Mouse (Mus musculus): ENCODE data around the gene Rgs13. TPM values are rescaled to one million over a fixed set of nuclear protein-coding genes. Genes with fewer than 3 reads are reported as not detected.

The Rgs13 gene
- polyA plus RNA-seq, 1 experiment, result 0.12 TPM

GRCm38 (mm10) chr1:144139847-144140246, 37.3 kb downstream of the Rgs13 start:
- TF ChIP-seq POLR2A (IDR thresholded peaks at IDR 0.05; ENCODE audit: control insufficient read depth, extremely low read depth, insufficient read depth, low read length, poor library complexity) (no peak), CTCF (IDR thresholded peaks at IDR 0.05; ENCODE audit: borderline replicate concordance, control insufficient read depth, extremely low read depth, insufficient read depth, low read length, poor library complexity) (no peak)
- DNase-seq, result no peak
- Histone ChIP-seq H3K4me3 (ENCODE audit: control insufficient read depth, insufficient read depth, low read length) (no peak overlapping the region), H3K36me3 (ENCODE audit: control insufficient read depth, insufficient read depth, low read length) (no peaks in the 10 kb centered on the region), H3K27ac (ENCODE audit: control insufficient read depth, insufficient read depth, low read length) (no peak overlapping the region), H3K27me3 (ENCODE audit: control insufficient read depth, insufficient read depth, low read length) (no peaks in the 10 kb centered on the region), H3K4me1 (replicated peaks; ENCODE audit: control insufficient read depth, insufficient read depth, low read length) (no peaks in the 10 kb centered on the region)
- WGBS, result 75% methylated on average over 1 of the region's 1 CpGs

GRCm38 (mm10) chr1:144127965-144128364, 49.2 kb downstream of the Rgs13 start:
- WGBS, result 91% methylated on average over 7 of the region's 7 CpGs
- Histone ChIP-seq H3K36me3 (ENCODE audit: control insufficient read depth, insufficient read depth, low read length) (no peaks in the 10 kb centered on the region), H3K4me3 (ENCODE audit: control insufficient read depth, insufficient read depth, low read length) (no peak overlapping the region), H3K27me3 (ENCODE audit: control insufficient read depth, insufficient read depth, low read length) (no peaks in the 10 kb centered on the region), H3K4me1 (replicated peaks; ENCODE audit: control insufficient read depth, insufficient read depth, low read length) (no peaks in the 10 kb centered on the region), H3K27ac (ENCODE audit: control insufficient read depth, insufficient read depth, low read length) (no peak overlapping the region)
- TF ChIP-seq CTCF (IDR thresholded peaks at IDR 0.05; ENCODE audit: borderline replicate concordance, control insufficient read depth, extremely low read depth, insufficient read depth, low read length, poor library complexity) (no peak), POLR2A (IDR thresholded peaks at IDR 0.05; ENCODE audit: control insufficient read depth, extremely low read depth, insufficient read depth, low read length, poor library complexity) (no peak)
- DNase-seq, result no peak

GRCm38 (mm10) chr1:144120042-144120441, 57.1 kb downstream of the Rgs13 start:
- no peak overlapping the region for H3K4me3 ChIP-seq (ENCODE audit: control insufficient read depth, insufficient read depth, low read length)
- DNase-seq, result no peak
- TF ChIP-seq CTCF (IDR thresholded peaks at IDR 0.05; ENCODE audit: borderline replicate concordance, control insufficient read depth, extremely low read depth, insufficient read depth, low read length, poor library complexity) (no peak), POLR2A (IDR thresholded peaks at IDR 0.05; ENCODE audit: control insufficient read depth, extremely low read depth, insufficient read depth, low read length, poor library complexity) (no peak)
- H3K27ac ChIP-seq (ENCODE audit: control insufficient read depth, insufficient read depth, low read length), result no peak overlapping the region
- H3K27me3 ChIP-seq (ENCODE audit: control insufficient read depth, insufficient read depth, low read length), result no peaks in the 10 kb centered on the region
- H3K36me3 ChIP-seq (ENCODE audit: control insufficient read depth, insufficient read depth, low read length), result no peaks in the 10 kb centered on the region
- H3K4me1 ChIP-seq (replicated peaks; ENCODE audit: control insufficient read depth, insufficient read depth, low read length), result no peaks in the 10 kb centered on the region
- WGBS, result 92% methylated on average over 4 of the region's 4 CpGs

DNA sequence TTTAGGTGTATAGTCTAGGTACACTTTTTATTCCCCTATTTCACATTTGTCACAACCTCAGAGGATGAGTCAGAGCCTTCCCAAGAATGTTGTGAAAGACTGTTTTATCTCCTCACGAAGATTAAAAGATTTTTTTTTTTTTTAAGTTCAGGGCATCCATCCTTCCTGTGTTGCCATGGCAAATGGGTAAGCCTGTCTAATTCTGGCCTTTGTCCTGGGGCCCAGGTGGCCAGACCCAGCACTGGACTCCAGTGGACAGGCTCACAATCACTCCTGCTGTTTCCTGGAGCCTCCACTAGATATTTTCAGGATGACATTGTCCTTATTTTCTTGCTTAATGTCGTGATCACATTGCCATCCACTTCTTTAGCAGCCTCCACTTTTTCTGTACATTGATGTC, 57.7 kb downstream of the Rgs13 start:
- no peak for TF ChIP-seq CTCF (IDR thresholded peaks at IDR 0.05; ENCODE audit: borderline replicate concordance, control insufficient read depth, extremely low read depth, insufficient read depth, low read length, poor library complexity)
- no peak for TF ChIP-seq POLR2A (IDR thresholded peaks at IDR 0.05; ENCODE audit: control insufficient read depth, extremely low read depth, insufficient read depth, low read length, poor library complexity)
- no peak for DNase-seq
- Histone ChIP-seq H3K36me3 (ENCODE audit: control insufficient read depth, insufficient read depth, low read length) (no peaks in the 10 kb centered on the region), H3K4me3 (ENCODE audit: control insufficient read depth, insufficient read depth, low read length) (no peak overlapping the region), H3K27ac (ENCODE audit: control insufficient read depth, insufficient read depth, low read length) (no peak overlapping the region), H3K4me1 (replicated peaks; ENCODE audit: control insufficient read depth, insufficient read depth, low read length) (no peaks in the 10 kb centered on the region), H3K27me3 (ENCODE audit: control insufficient read depth, insufficient read depth, low read length) (no peaks in the 10 kb centered on the region)
- 82% methylated on average over 2 of the region's 2 CpGs for WGBS

- no peak for TF ChIP-seq POLR2A (IDR thresholded peaks at IDR 0.05; ENCODE audit: control insufficient read depth, extremely low read depth, insufficient read depth, low read length, poor library complexity)
- TF ChIP-seq CTCF (IDR thresholded peaks at IDR 0.05; ENCODE audit: borderline replicate concordance, control insufficient read depth, extremely low read depth, insufficient read depth, low read length, poor library complexity), result no peak
- 94% methylated on average over 6 of the region's 6 CpGs for WGBS
- no peak overlapping the region for H3K4me3 ChIP-seq (ENCODE audit: control insufficient read depth, insufficient read depth, low read length)
Measured at GRCm38 (mm10) chr1:144115848-144116727, 61.1 kb downstream of the Rgs13 start.

DNA sequence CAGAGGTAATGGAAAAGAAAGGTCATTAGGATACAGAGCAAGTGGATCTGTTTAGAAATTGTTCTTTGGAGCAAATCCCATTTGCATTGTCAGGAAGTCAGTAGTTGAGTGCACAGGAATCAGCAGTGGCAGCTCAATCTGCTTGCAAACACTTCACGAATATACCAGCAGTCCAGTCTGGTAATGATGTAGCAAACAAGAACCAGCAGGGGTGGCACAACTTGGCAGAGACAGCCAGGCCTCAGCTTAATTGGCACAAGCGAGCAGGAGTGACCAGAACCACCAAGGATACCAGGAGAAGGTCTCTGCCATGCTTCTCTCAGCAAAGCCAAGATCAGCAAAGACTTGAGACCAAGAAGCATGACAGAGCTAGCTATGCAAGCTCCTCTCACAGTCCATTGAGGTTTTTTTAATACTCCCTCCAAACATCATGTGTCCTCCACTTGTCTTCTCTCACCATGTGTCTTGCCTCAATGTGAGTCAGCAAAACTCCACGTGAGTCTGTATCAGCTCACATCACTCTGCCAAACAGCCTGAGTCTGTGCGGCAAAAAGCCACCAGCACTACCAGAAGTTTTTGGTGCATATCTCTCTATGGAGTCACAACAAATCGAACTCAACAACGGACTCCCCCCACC, 63.6 kb downstream of the Rgs13 start:
- Histone ChIP-seq H3K27ac (ENCODE audit: control insufficient read depth, insufficient read depth, low read length) (no peak overlapping the region), H3K4me1 (replicated peaks; ENCODE audit: control insufficient read depth, insufficient read depth, low read length) (no peaks in the 10 kb centered on the region), H3K27me3 (ENCODE audit: control insufficient read depth, insufficient read depth, low read length) (no peaks in the 10 kb centered on the region), H3K4me3 (ENCODE audit: control insufficient read depth, insufficient read depth, low read length) (no peak overlapping the region), H3K36me3 (ENCODE audit: control insufficient read depth, insufficient read depth, low read length) (no peaks in the 10 kb centered on the region)
- DNase-seq, result no peak
- 70% methylated on average over 6 of the region's 6 CpGs for WGBS
- TF ChIP-seq POLR2A (IDR thresholded peaks at IDR 0.05; ENCODE audit: control insufficient read depth, extremely low read depth, insufficient read depth, low read length, poor library complexity) (no peak), CTCF (IDR thresholded peaks at IDR 0.05; ENCODE audit: borderline replicate concordance, control insufficient read depth, extremely low read depth, insufficient read depth, low read length, poor library complexity) (no peak)

More at GRCm38 (mm10) chr1:144115848-144116727, 61.1 kb downstream of the Rgs13 start:
- no peak overlapping the region for H3K27ac ChIP-seq (ENCODE audit: control insufficient read depth, insufficient read depth, low read length)
- H3K4me1 ChIP-seq (replicated peaks; ENCODE audit: control insufficient read depth, insufficient read depth, low read length), result no peaks in the 10 kb centered on the region
- no peaks in the 10 kb centered on the region for H3K36me3 ChIP-seq (ENCODE audit: control insufficient read depth, insufficient read depth, low read length)
- DNase-seq, result no peak
- H3K27me3 ChIP-seq (ENCODE audit: control insufficient read depth, insufficient read depth, low read length), result no peaks in the 10 kb centered on the region
